Mouse (Mus musculus) CH12.LX (cell line): ENCODE measurements around the gene Tomm40. TPM values are rescaled to one million over a fixed set of nuclear protein-coding genes. Genes with fewer than 3 reads are reported as not detected.

ENCODE experiments used
- DNase-seq: peaks from one replicate; pipeline ENCODE4 v3.0.0-alpha.2; 2013; ENCODE audit errors: extremely low read depth
- H3K27ac ChIP-seq: 2 replicates; pipeline ENCODE4 v1.5.1; 2012; ENCODE audit warnings: low read depth, mild to moderate bottlenecking, control low read depth, moderate library complexity; ENCODE audit not compliant: insufficient read depth
- H3K27me3 ChIP-seq: replicated peaks from 2 replicates; pipeline ENCODE3; 2012; ENCODE audit warnings: inconsistent platforms
- H3K36me3 ChIP-seq, 2 experiments: replicated peaks in 1 of 2; 2 replicates each; pipeline versions ENCODE3 to v1.6.1; 2012; ENCODE audit warnings: inconsistent platforms in 1 of 2, low read length in 1 of 2, mild to moderate bottlenecking in 1 of 2, mixed read lengths in 1 of 2, moderate library complexity in 1 of 2; ENCODE audit not compliant: control insufficient read depth in 1 of 2, insufficient read depth in 1 of 2
- H3K4me1 ChIP-seq, 2 experiments: 2 replicates each; pipeline ENCODE4 v1.6.1; 2012; ENCODE audit warnings: inconsistent platforms in 1 of 2, moderate library complexity in 1 of 2; ENCODE audit not compliant: insufficient read depth in 2 of 2, control insufficient read depth in 1 of 2
- H3K4me2 ChIP-seq: 2 replicates; pipeline ENCODE4 v1.6.1; 2012; ENCODE audit warnings: low read depth, mild to moderate bottlenecking, control low read depth; ENCODE audit not compliant: poor library complexity, insufficient read depth, severe bottlenecking
- H3K4me3 ChIP-seq, 3 experiments: fragments of 150-350 bp in 1 of 3; sonication (generic) in 1 of 3; replicated peaks in 1 of 3; 2 replicates each; pipeline versions ENCODE3 to v1.5.1; 2011 to 2012; ENCODE audit warnings: low read depth in 2 of 3, low read length in 2 of 3, mild to moderate bottlenecking in 2 of 3, moderate library complexity in 2 of 3, control low read depth in 1 of 3, improper control_type of control experiment in 1 of 3, inconsistent platforms in 1 of 3, mixed read lengths in 1 of 3; ENCODE audit not compliant: poor library complexity in 1 of 3
- H3K79me2 ChIP-seq: replicated peaks from 2 replicates; pipeline ENCODE4 v1.6.1; 2012; ENCODE audit warnings: mild to moderate bottlenecking, moderate library complexity; ENCODE audit not compliant: control insufficient read depth, poor library complexity, insufficient read depth, severe bottlenecking; ENCODE audit errors: extremely low read depth
- H3K9ac ChIP-seq: 2 replicates; pipeline ENCODE4 v1.6.1; 2012; ENCODE audit warnings: low read depth, mild to moderate bottlenecking, control low read depth, moderate library complexity; ENCODE audit not compliant: insufficient read depth
- H3K9me3 ChIP-seq: replicated peaks from 2 replicates; pipeline ENCODE3; 2012; ENCODE audit warnings: low read length, inconsistent platforms, mixed read lengths
- ETS1 ChIP-seq: conservative IDR thresholded peaks from 2 replicates; pipeline ENCODE4 v1.6.1; 2012; ENCODE audit warnings: low read depth, mild to moderate bottlenecking, inconsistent platforms, low read length, improper control_type of control experiment, moderate library complexity
- IRF4 ChIP-seq: IDR thresholded peaks from 2 replicates; pipeline ENCODE4 v1.6.1; 2014; ENCODE audit warnings: low read depth, mild to moderate bottlenecking, inconsistent platforms, low read length, improper control_type of control experiment
- JUN ChIP-seq: IDR thresholded peaks from 2 replicates; pipeline ENCODE4 v1.6.1; 2011; ENCODE audit warnings: low read depth, mild to moderate bottlenecking, low read length, improper control_type of control experiment, moderate library complexity; ENCODE audit not compliant: insufficient read depth
- JUND ChIP-seq: conservative IDR thresholded peaks from 2 replicates; pipeline ENCODE4 v1.6.1; 2011; ENCODE audit warnings: low read depth, low read length, improper control_type of control experiment
- KAT2A ChIP-seq: IDR thresholded peaks from 2 replicates; pipeline ENCODE4 v1.6.1; 2012; ENCODE audit warnings: low read length, improper control_type of control experiment, inconsistent platforms; ENCODE audit not compliant: insufficient replicate concordance
- MAFK ChIP-seq: IDR thresholded peaks from 2 replicates; pipeline ENCODE4 v1.6.1; 2011; ENCODE audit warnings: low read length, improper control_type of control experiment; ENCODE audit not compliant: insufficient replicate concordance
- MAX ChIP-seq: IDR thresholded peaks from 2 replicates; pipeline ENCODE4 v1.6.1; 2011; ENCODE audit warnings: low read length, improper control_type of control experiment
- MAZ ChIP-seq: IDR thresholded peaks from 2 replicates; pipeline ENCODE4 v1.6.1; 2012; ENCODE audit warnings: low read depth, mild to moderate bottlenecking, inconsistent platforms, low read length, improper control_type of control experiment, moderate library complexity
- MYC ChIP-seq: IDR thresholded peaks from 2 replicates; pipeline ENCODE4 v1.6.1; 2011; ENCODE audit warnings: low read depth, mild to moderate bottlenecking, improper control_type of control experiment, low read length
- NELFE ChIP-seq: IDR thresholded peaks from 2 replicates; pipeline ENCODE4 v1.6.1; 2011; ENCODE audit warnings: low read depth, low read length, improper control_type of control experiment
- POLR2A ChIP-seq: IDR thresholded peaks from 2 replicates; pipeline ENCODE4 v1.6.1; 2011; ENCODE audit warnings: low read depth, mild to moderate bottlenecking, improper control_type of control experiment, low read length
- RCOR1 ChIP-seq: conservative IDR thresholded peaks from 2 replicates; pipeline ENCODE4 v1.6.1; 2012; ENCODE audit warnings: low read depth, mild to moderate bottlenecking, inconsistent platforms, low read length, improper control_type of control experiment
- SMC3 ChIP-seq: IDR thresholded peaks from 2 replicates; pipeline ENCODE4 v1.6.1; 2011; ENCODE audit warnings: low read depth, low read length, improper control_type of control experiment
- UBTF ChIP-seq: IDR thresholded peaks from 2 replicates; pipeline ENCODE4 v1.6.1; 2012; ENCODE audit warnings: low read depth, mild to moderate bottlenecking, inconsistent platforms, low read length, improper control_type of control experiment, moderate library complexity
- dilution Hi-C: fragments of 300-500 bp; cut with MboI; formaldehyde crosslinking; loops from 2 replicates; pipeline ENCODE4 v1.14.3; 2020; ENCODE audit warnings: low sequenced_read_pairs; ENCODE audit not compliant: extremely low pct_unique_long_range_greater_than_20kb, extremely low pct_ligation_motif_present
- in situ Hi-C: fragments of 300-500 bp; cut with MboI; formaldehyde crosslinking; loops from 3 replicates; pipeline ENCODE4 v1.14.3; 2019; ENCODE audit warnings: low sequenced_read_pairs, low pct_ligation_motif_present, low pct_unique_long_range_greater_than_20kb, mixed read lengths
- polyA plus RNA-seq: library from polyadenylated mRNA; unstranded; fragments of >175 nt; gene quantifications from 2 replicates; pipeline ENCODE4 v1.2.1, GENCODE M21; 2012; ENCODE audit warnings: low read depth; ENCODE audit not compliant: insufficient read length
- total RNA-seq, 2 experiments: library from RNA; depleted of rRNA; stranded (reverse); fragments of 300-350 nt in 1 of 2; fragments of >200 nt in 1 of 2; gene quantifications; 2 replicates each; pipeline ENCODE4 v1.2.3; 2012 to 2014

Gene Tomm40
- total and polyA plus RNA-seq, 3 experiments = 115 to 221 (median 179) TPM

DNA sequence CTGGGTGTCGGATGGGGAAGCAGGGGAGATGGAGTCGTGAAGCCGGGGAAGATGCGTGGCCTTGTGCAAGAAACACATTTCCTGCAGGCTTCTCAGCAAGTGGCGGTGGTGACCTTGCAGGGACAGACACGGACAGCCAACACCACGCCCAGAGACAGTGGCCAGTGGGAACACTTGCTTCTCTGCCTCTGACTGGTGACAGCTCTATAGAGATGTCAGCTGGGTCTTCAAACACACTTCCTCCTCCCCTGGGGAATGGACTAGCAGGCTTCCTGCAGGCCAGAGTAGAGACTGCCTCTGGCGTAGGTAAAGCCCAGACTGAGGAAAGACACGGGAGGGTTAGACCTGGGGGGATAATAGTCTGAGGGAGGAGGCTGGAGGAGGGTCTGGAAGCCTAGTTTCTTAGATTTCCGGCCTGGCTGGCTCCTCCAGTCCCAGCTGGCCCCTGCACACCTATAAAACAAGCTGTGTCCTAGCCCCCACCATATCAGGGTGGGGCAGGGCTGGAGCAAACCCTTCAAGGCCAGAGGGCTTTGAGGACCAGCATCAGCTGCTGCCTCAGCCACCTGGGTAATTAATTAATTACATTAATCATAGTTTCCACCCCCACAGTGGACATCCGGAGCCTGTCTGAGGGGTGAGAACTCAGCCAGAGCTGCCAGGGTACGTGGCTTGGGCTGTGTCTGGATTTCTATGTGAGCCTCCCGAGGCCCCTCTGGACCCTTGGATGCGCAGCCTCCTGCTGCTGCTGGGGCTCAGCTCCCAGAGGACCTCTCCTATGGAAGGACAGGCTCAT is 29.6 kb upstream of the Tomm40 start:
- Histone ChIP-seq H3K36me3 (peaks cover 0 to 10% of the 10 kb centered on the region in 2 experiments), H3K79me2 (no peaks in the 10 kb centered on the region), H3K4me2 (no peak overlapping the region), H3K9me3 (peaks cover 3% of the 10 kb centered on the region), H3K9ac (no peak overlapping the region), H3K27me3 (peaks cover 3% of the 10 kb centered on the region), H3K27ac (no peak overlapping the region), H3K4me3 (no peak overlapping the region), H3K4me1 (peaks cover 7 to 51% of the 10 kb centered on the region in 2 experiments)
- no peak for DNase-seq
- dilution Hi-C loops = no loop called here
- no peak for TF ChIP-seq UBTF
- no peak for TF ChIP-seq IRF4
- no peak for TF ChIP-seq MAX
- no peak for TF ChIP-seq JUND
- in situ Hi-C loops = no loop called here

DNA sequence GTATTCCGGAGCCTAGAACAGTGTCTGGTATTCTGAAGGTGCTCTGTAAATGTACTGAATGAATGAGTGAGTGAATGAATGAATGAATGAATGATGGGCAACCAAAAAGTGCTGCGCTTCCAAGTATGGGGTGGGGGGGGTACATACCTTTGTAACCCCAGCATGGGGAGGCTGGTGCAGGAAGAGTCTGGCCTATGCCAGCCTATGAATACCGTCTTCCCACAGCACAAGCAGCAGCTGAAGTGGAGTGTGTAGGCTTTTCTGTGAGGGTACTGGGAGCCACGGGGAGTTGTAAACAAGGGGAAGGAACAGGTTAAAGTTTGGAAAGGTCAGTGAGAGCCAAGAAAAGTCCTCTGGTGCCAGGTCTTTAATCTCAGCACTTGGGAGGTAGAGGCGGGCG is 28.6 kb upstream of the Tomm40 start:
- dilution Hi-C loops = no loop called here
- Histone ChIP-seq H3K4me2 (no peak overlapping the region), H3K4me1 (peaks cover 7 to 49% of the 10 kb centered on the region in 2 experiments), H3K27me3 (peaks cover 1% of the 10 kb centered on the region), H3K9ac (no peak overlapping the region), H3K79me2 (no peaks in the 10 kb centered on the region), H3K27ac (no peak overlapping the region), H3K36me3 (peaks cover 0 to 10% of the 10 kb centered on the region in 2 experiments), H3K4me3 (no peak overlapping the region), H3K9me3 (peaks cover 3% of the 10 kb centered on the region)
- DNase-seq = no peak
- in situ Hi-C loops = no loop called here
- no peak for TF ChIP-seq SMC3
- TF ChIP-seq NELFE = no peak
- no peak for TF ChIP-seq JUN
- no peak for TF ChIP-seq ETS1
- TF ChIP-seq KAT2A = no peak
- no peak for TF ChIP-seq MAFK
- no peak for TF ChIP-seq POLR2A
- no peak for TF ChIP-seq MAZ
- no peak for TF ChIP-seq RCOR1
- no peak for TF ChIP-seq MYC
